Mouse (Mus musculus): ENCODE measurements around the gene Gm10217. TPM values are rescaled to one million over a fixed set of nuclear protein-coding genes. Genes with fewer than 3 reads are reported as not detected.

The Gm10217 gene
- polyA plus RNA-seq, 1 experiment: not detected

- 68% methylated on average over 1 of the region's 1 CpGs for WGBS
- H3K36me3 ChIP-seq (ENCODE audit: control insufficient read depth, insufficient read depth, low read length): no peaks in the 10 kb centered on the region
- TF ChIP-seq CTCF (IDR thresholded peaks at IDR 0.05; ENCODE audit: extremely low read depth, insufficient read length, insufficient replicate concordance, low read depth, low read length) (no peak), POLR2A (IDR thresholded peaks at IDR 0.05; ENCODE audit: low read depth, low read length) (no peak)
- H3K4me3 ChIP-seq (ENCODE audit: low read depth, low read length): no peak overlapping the region
- H3K27ac ChIP-seq (ENCODE audit: insufficient read depth, low read depth, low read length): no peak overlapping the region
- H3K27me3 ChIP-seq (ENCODE audit: control insufficient read depth, insufficient read depth, low read length): no peaks in the 10 kb centered on the region
- no peaks in the 10 kb centered on the region for H3K4me1 ChIP-seq (ENCODE audit: control insufficient read depth, insufficient read depth, insufficient read length, low read length)
Measured at GRCm38 (mm10) chr8:9876241-9876640, 12.2 kb downstream of the Gm10217 start.

- no peak overlapping the region for H3K27ac ChIP-seq (ENCODE audit: insufficient read depth, low read depth, low read length)
- no peaks in the 10 kb centered on the region for H3K36me3 ChIP-seq (ENCODE audit: control insufficient read depth, insufficient read depth, low read length)
- no peaks in the 10 kb centered on the region for H3K27me3 ChIP-seq (ENCODE audit: control insufficient read depth, insufficient read depth, low read length)
- WGBS: 72% methylated on average over 4 of the region's 4 CpGs
- TF ChIP-seq POLR2A (IDR thresholded peaks at IDR 0.05; ENCODE audit: low read depth, low read length) (no peak), CTCF (IDR thresholded peaks at IDR 0.05; ENCODE audit: extremely low read depth, insufficient read length, insufficient replicate concordance, low read depth, low read length) (no peak)
- no peak overlapping the region for H3K4me3 ChIP-seq (ENCODE audit: low read depth, low read length)
- no peaks in the 10 kb centered on the region for H3K4me1 ChIP-seq (ENCODE audit: control insufficient read depth, insufficient read depth, insufficient read length, low read length)
Measured at GRCm38 (mm10) chr8:9879921-9880320, 15.9 kb downstream of the Gm10217 start.

GRCm38 (mm10) chr8:9886714-9887113, 22.7 kb downstream of the Gm10217 start:
- TF ChIP-seq POLR2A (IDR thresholded peaks at IDR 0.05; ENCODE audit: low read depth, low read length) (no peak), CTCF (IDR thresholded peaks at IDR 0.05; ENCODE audit: extremely low read depth, insufficient read length, insufficient replicate concordance, low read depth, low read length) (no peak)
- no peak overlapping the region for H3K4me3 ChIP-seq (ENCODE audit: low read depth, low read length)
- 78% methylated on average over 4 of the region's 4 CpGs for WGBS
- no peaks in the 10 kb centered on the region for H3K36me3 ChIP-seq (ENCODE audit: control insufficient read depth, insufficient read depth, low read length)
- no peak overlapping the region for H3K27ac ChIP-seq (ENCODE audit: insufficient read depth, low read depth, low read length)
- no peaks in the 10 kb centered on the region for H3K27me3 ChIP-seq (ENCODE audit: control insufficient read depth, insufficient read depth, low read length)
- H3K4me1 ChIP-seq (ENCODE audit: control insufficient read depth, insufficient read depth, insufficient read length, low read length): no peaks in the 10 kb centered on the region

DNA sequence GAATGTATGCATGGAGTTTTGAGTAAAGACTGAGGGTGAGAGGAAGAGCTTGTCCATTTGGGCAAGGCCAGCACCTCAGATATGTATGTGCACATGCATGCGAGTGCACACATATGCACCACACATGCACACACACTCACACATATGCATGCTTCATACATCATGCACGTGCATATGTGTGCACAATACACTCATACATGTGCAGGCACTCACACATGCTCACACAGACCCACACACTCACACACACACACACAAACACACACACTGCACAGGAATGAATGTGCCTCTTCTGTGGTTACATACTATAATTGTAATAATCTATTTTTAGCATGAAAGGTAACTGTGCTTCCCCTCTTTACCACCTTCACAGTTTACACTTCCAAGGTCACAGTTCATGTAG, 35.1 kb downstream of the Gm10217 start:
- Histone ChIP-seq H3K4me1 (ENCODE audit: control insufficient read depth, insufficient read depth, insufficient read length, low read length) (no peaks in the 10 kb centered on the region), H3K4me3 (ENCODE audit: low read depth, low read length) (no peak overlapping the region), H3K36me3 (ENCODE audit: control insufficient read depth, insufficient read depth, low read length) (no peaks in the 10 kb centered on the region), H3K27ac (ENCODE audit: insufficient read depth, low read depth, low read length) (no peak overlapping the region), H3K27me3 (ENCODE audit: control insufficient read depth, insufficient read depth, low read length) (no peaks in the 10 kb centered on the region)
- no peak for TF ChIP-seq CTCF (IDR thresholded peaks at IDR 0.05; ENCODE audit: extremely low read depth, insufficient read length, insufficient replicate concordance, low read depth, low read length)
- TF ChIP-seq POLR2A (IDR thresholded peaks at IDR 0.05; ENCODE audit: low read depth, low read length): no peak
- WGBS: 81% methylated on average over 2 of the region's 2 CpGs

GRCm38 (mm10) chr8:9899673-9900072, 35.6 kb downstream of the Gm10217 start:
- WGBS: 68% methylated on average over 3 of the region's 3 CpGs
- H3K4me3 ChIP-seq (ENCODE audit: low read depth, low read length): no peak overlapping the region
- no peak overlapping the region for H3K27ac ChIP-seq (ENCODE audit: insufficient read depth, low read depth, low read length)
- H3K4me1 ChIP-seq (ENCODE audit: control insufficient read depth, insufficient read depth, insufficient read length, low read length): no peaks in the 10 kb centered on the region
- no peaks in the 10 kb centered on the region for H3K36me3 ChIP-seq (ENCODE audit: control insufficient read depth, insufficient read depth, low read length)
- no peaks in the 10 kb centered on the region for H3K27me3 ChIP-seq (ENCODE audit: control insufficient read depth, insufficient read depth, low read length)
- TF ChIP-seq CTCF (IDR thresholded peaks at IDR 0.05; ENCODE audit: extremely low read depth, insufficient read length, insufficient replicate concordance, low read depth, low read length): no peak
- TF ChIP-seq POLR2A (IDR thresholded peaks at IDR 0.05; ENCODE audit: low read depth, low read length): no peak

Other genes with a start within 250 kb of the Gm10217 start
- 0.11 and 0.37 TPM in 2 replicates for gene Fam155a, start 93.1 kb upstream of the Gm10217 start, polyA plus RNA-seq (2012; rRNA removed)
- gene Lig4, start 113.4 kb downstream of the Gm10217 start, polyA plus RNA-seq (2012; rRNA removed): 0.79 and 1.1 TPM in 2 replicates
- gene Abhd13, start 113.5 kb downstream of the Gm10217 start, polyA plus RNA-seq (2012; rRNA removed): 2.1 and 2.9 TPM in 2 replicates
- gene Tnfsf13b, start 142.2 kb downstream of the Gm10217 start, polyA plus RNA-seq (2012; rRNA removed): 8.0 and 14.3 TPM in 2 replicates

Measured in small intestine, adult 2 months (tissue).